Mouse (Mus musculus): ENCODE measurements at regions not wholly inside any gene's neighbourhood (a gene's known extent, or its start where the extent isn't known, plus 50 kb on each side); places are given as distances from the start of the nearest gene placed in this dataset.

DNA sequence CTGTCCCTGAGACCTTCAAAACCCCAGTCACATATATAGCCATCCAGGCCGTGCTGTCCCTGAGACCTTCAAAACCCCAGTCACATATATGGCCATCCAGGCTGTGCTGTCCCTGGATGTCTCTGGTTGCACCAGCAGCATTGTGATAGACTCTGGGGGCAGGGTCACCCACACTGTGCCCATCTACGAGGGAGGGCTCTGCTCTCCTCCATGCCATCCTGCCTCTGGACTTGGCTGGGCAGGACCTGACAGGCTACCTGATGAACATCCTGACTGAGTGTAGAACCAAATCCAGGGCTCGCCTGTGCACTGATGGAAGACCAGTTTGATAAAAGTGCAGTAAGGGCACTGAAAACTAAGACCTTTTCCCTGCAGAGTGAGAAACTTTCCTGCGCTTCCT, 63.1 kb upstream of the S1pr3 start:
- no peak for DNase-seq (ENCODE audit: low spot score)

- no peak for DNase-seq (ENCODE audit: low spot score)
These were observed 62.4 kb upstream of the S1pr3 start for GRCm38 (mm10) chr13:51345839-51346550.

GRCm38 (mm10) chr13:51348707-51349106, 59.7 kb upstream of the S1pr3 start:
- no peak for DNase-seq (ENCODE audit: low spot score)

DNA sequence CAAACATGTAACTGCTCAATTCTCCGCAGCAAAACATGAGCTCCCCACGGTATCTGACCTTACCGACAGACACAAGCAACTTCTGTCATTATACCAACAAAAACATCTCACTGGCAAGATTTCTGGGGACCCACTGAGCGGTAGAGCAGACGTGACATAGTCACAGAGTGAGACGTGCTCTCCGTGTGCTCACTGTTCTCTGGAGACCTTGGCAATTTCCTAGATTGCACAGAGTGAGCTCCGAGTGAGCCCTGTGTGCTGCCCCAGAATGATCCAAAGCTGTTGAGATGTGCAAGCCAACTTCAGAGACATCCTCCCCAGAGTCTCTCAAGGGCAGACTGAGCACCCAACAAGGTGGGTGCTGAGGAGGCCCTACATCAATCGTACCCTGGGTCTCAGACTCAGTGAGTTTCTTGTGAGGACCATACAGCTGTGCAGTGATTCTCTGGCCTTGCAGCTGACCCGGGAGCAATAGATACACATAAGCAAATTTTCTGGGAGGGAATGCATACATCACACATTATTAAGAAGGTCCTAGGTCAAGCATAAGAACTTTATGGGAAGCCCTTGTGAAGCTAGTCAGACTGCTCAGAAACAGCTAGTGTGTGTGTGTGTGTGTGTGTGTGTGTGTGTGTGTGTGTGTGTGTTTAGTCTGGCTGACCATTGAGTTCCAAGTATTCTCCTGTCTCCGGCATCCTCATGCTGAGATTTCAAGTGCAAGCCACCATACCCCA, 58.5 kb upstream of the S1pr3 start:
- DNase-seq (ENCODE audit: low spot score), result no peak

GRCm38 (mm10) chr13:51352874-51353273, 55.6 kb upstream of the S1pr3 start:
- DNase-seq (ENCODE audit: low spot score), result no peak

DNA sequence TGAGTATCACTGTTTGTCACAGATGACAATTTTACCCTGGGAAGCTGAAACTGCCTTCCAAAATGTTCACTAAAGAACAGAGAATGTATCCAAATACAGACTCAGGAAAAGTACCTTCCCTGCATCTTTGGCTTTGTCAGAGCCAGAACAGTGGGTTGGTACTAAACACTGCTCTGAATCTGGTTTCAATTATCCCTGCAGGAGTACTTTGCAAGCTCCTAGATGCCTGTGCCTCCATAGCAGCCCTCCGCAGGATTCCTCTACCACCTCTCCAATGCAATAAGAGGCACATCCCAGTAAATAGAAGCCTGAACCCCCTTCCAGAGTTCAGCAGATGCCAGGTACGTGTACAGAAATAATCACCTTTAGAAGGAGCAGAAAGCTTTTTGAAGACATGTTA, 52.9 kb upstream of the S1pr3 start:
- DNase-seq (ENCODE audit: low spot score), result no peak
